Mouse (Mus musculus) forebrain, embryonic 14.5 days (tissue): ENCODE results near the gene Homer2. TPM values are rescaled to one million over a fixed set of nuclear protein-coding genes. Genes with fewer than 3 reads are reported as not detected.

Source experiments
- ATAC-seq: fragments of 200-750 bp; cut with Nextera tagmentation; 2 replicates; pipeline ENCODE4 v1.8.0; 2017; ENCODE audit warnings: mild to moderate bottlenecking, moderate library complexity
- DNase-seq: peaks from one replicate; pipeline ENCODE4 v3.0.0-alpha.2; 2015; ENCODE audit warnings: low spot score
- H3K27ac ChIP-seq: fragments of 300-500 bp; sonication (generic); 2 replicates; pipeline ENCODE4 v1.5.1; 2014; ENCODE audit warnings: low read depth, mild to moderate bottlenecking, control low read depth, low read length, moderate library complexity
- H3K27me3 ChIP-seq: fragments of 300-500 bp; sonication (generic); replicated peaks from 2 replicates; pipeline ENCODE4 v1.6.1; 2014; ENCODE audit warnings: low read length, control low read depth, mixed read lengths; ENCODE audit not compliant: control insufficient read depth, insufficient read depth
- H3K36me3 ChIP-seq: fragments of 300-500 bp; sonication (generic); 2 replicates; pipeline ENCODE4 v1.6.1; 2014; ENCODE audit warnings: low read length, control low read depth; ENCODE audit not compliant: control insufficient read depth, insufficient read depth
- H3K4me1 ChIP-seq: fragments of 300-500 bp; sonication (generic); 2 replicates; pipeline ENCODE4 v1.6.1; 2014; ENCODE audit warnings: antibody characterized with exemption, low read length, control low read depth; ENCODE audit not compliant: control insufficient read depth, insufficient read depth
- H3K4me2 ChIP-seq: fragments of 300-500 bp; sonication (generic); 2 replicates; pipeline ENCODE4 v1.6.1; 2014; ENCODE audit warnings: mild to moderate bottlenecking, control low read depth, low read length
- H3K4me3 ChIP-seq: fragments of 300-500 bp; sonication (generic); 2 replicates; pipeline ENCODE4 v1.5.1; 2014; ENCODE audit warnings: low read depth, low read length, control low read depth
- H3K9ac ChIP-seq: fragments of 300-500 bp; sonication (generic); 2 replicates; pipeline ENCODE4 v1.6.1; 2014; ENCODE audit warnings: mild to moderate bottlenecking, low read length, control low read depth, moderate library complexity
- H3K9me3 ChIP-seq: fragments of 300-500 bp; sonication (generic); replicated peaks from 2 replicates; pipeline ENCODE4 v1.6.1; 2016; ENCODE audit warnings: low read length, control low read depth, mixed read lengths; ENCODE audit not compliant: control insufficient read depth
- WGBS: fragments of 180-500 bp; shearing (Covaris S2); extraction: QIAGEN DNeasy Blood & Tissue Kit; methylation state at CpG from one replicate; pipeline ENCODE4 v1.1.7; 2014; 5-methylcytosine and 5-hydroxymethylcytosine counted together
- polyA plus RNA-seq: library from polyadenylated mRNA; unstranded; fragments of >200 nt; fragmentation: Nextera tagmentation; extraction: Ambion mirVana; gene quantifications from 2 replicates; pipeline ENCODE4 v1.2.1, GENCODE M21; 2014

Homer2 gene
- polyA plus RNA-seq, 1 experiment from 2014 or later, result 16.6 TPM

DNA sequence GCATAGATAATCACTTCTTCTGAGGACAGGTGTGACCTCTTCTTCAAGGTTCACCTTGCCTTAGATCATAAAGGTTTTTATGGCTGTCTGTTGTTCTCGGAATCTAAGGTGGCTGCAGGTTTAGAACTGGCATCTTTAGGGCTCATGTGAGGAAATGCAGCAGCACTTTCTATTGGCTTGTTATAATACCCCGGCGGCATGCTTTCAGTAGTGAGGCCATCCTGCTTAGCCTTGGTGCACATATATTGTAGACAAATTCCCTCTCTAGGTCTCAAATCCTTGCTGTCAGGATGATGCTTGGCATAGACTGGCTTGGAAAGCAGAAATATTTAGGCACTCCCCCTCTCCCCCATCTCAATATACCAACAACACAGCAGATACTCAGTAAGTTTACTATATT lies 137.1 kb downstream of the Homer2 start:
- no peak overlapping the region for H3K4me2 ChIP-seq
- no peak overlapping the region for H3K9ac ChIP-seq
- H3K9me3 ChIP-seq, result no peaks in the 10 kb centered on the region
- WGBS, result 87% methylated on average over 3 of the region's 3 CpGs
- H3K4me1 ChIP-seq, result peaks cover 12% of the 10 kb centered on the region
- H3K36me3 ChIP-seq, result peaks cover 5% of the 10 kb centered on the region; the same call in 1 of the 2 replicates
- no peak for DNase-seq
- no peak overlapping the region for H3K4me3 ChIP-seq
- no peak overlapping the region for H3K27ac ChIP-seq
- ATAC-seq, result no peak
- H3K27me3 ChIP-seq, result no peaks in the 10 kb centered on the region

GRCm38 (mm10) chr7:81569851-81570250 lies 137.5 kb downstream of the Homer2 start:
- no peak for ATAC-seq
- no peak overlapping the region for H3K27ac ChIP-seq
- 0 out of 2 replicates have a peak, but pooled peaks cover 1% of the 10 kb centered on the region for H3K36me3 ChIP-seq
- no peaks in the 10 kb centered on the region for H3K27me3 ChIP-seq
- no peak for DNase-seq
- H3K9me3 ChIP-seq, result no peaks in the 10 kb centered on the region
- 96% methylated on average over 1 of the region's 1 CpGs for WGBS
- no peak overlapping the region for H3K9ac ChIP-seq
- peaks cover 12% of the 10 kb centered on the region for H3K4me1 ChIP-seq
- no peak overlapping the region for H3K4me3 ChIP-seq
- no peak overlapping the region for H3K4me2 ChIP-seq

GRCm38 (mm10) chr7:81567396-81567795 lies 139.9 kb downstream of the Homer2 start:
- Histone ChIP-seq H3K36me3 (no peaks in the 10 kb centered on the region), H3K27me3 (no peaks in the 10 kb centered on the region), H3K4me1 (peaks cover 5% of the 10 kb centered on the region), H3K4me2 (no peak overlapping the region), H3K27ac (no peak overlapping the region), H3K4me3 (no peak overlapping the region), H3K9ac (no peak overlapping the region), H3K9me3 (no peaks in the 10 kb centered on the region)
- ATAC-seq, result no peak
- DNase-seq, result no peak
- 92% methylated on average over 5 of the region's 5 CpGs for WGBS

DNA sequence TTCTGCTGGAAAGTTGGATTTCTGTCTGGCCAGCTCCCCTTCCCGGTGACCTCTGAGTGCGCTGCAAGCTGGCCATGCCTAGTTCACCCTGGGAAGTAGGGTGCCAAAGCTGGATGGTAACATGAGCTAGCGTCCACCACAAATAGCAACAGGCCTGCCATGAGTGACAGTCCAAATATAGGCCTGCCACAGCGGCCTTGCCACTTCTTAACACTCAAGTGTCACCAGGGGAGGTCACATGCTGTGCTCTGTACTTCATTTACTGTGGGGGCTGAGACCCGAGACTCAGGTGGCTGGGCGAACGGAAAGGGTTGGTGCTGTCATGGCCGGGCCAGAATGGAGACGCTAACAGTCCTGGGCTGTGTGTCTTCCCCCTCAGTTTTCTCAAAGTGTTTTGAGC lies 140.4 kb downstream of the Homer2 start, which contains the start of gene Fsd2:
TSS of gene Fsd2 (minus strand) at position 53 of the 400 bp plus-strand sequence.
- no peak for ATAC-seq
- no peak within 1 kb of the TSS for H3K9ac ChIP-seq
- peak within 1 kb of the TSS; percentile 67; the same call in 1 of the 2 replicates for H3K27ac ChIP-seq
- no peak for DNase-seq
- H3K27me3 ChIP-seq, result no peaks in the 10 kb centered on the region
- WGBS, result 80% methylated on average over 9 of the region's 9 CpGs
- no peaks in the 10 kb centered on the region; the same call in 1 of the 2 replicates for H3K4me1 ChIP-seq
- H3K9me3 ChIP-seq, result no peaks in the 10 kb centered on the region
- no peak within 1 kb of the TSS for H3K4me3 ChIP-seq
- H3K36me3 ChIP-seq, result no peaks in the 10 kb centered on the region
- H3K4me2 ChIP-seq, result no peak within 1 kb of the TSS

GRCm38 (mm10) chr7:81566332-81566731 lies 141.0 kb downstream of the Homer2 start:
- Histone ChIP-seq H3K4me3 (no peak overlapping the region), H3K4me2 (no peak overlapping the region), H3K36me3 (no peaks in the 10 kb centered on the region), H3K9ac (no peak overlapping the region), H3K27me3 (no peaks in the 10 kb centered on the region), H3K4me1 (no peaks in the 10 kb centered on the region), H3K9me3 (no peaks in the 10 kb centered on the region), H3K27ac (no peak overlapping the region)
- ATAC-seq, result no peak
- 81% methylated on average over 4 of the region's 4 CpGs for WGBS
- no peak for DNase-seq

DNA sequence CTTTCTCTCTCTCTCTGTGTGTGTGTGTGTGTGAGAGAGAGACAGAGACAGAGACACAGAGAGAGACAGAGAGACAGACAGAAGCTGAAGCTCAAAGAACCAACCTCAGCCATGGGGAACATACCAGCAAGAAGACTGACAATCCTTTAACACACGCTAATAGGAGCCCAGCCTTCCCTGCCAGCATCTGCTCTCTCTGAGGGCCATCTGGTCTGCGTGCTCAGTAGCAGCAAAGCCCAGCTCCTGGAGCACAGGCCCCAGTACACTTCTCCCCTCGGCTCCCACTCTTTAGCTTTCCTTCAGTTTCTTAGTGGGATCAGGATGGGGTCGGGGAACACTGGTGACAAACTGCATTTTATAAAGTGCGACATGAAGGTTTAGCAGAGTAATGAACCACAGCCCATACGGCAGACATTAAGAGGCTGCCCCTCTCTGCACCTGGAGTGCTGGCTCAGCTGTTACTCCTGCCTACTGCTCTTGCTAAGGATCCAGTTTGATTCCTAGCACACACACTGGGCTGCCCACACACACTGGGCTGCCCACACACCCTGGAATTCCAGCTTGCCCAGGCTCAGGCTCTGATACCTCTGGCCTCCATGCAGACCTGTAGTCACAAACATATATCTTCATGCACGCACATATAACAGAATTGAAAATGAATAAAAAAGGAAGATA lies 141.8 kb downstream of the Homer2 start:
- Histone ChIP-seq H3K36me3 (no peaks in the 10 kb centered on the region), H3K4me1 (no peaks in the 10 kb centered on the region), H3K4me2 (no peak overlapping the region), H3K4me3 (no peak overlapping the region), H3K9ac (no peak overlapping the region), H3K9me3 (no peaks in the 10 kb centered on the region), H3K27ac (peak overlapping the region; percentile 67; the same call in 1 of the 2 replicates), H3K27me3 (no peaks in the 10 kb centered on the region)
- peak; percentile 78 for DNase-seq
- WGBS, result 65% methylated on average over 7 of the region's 7 CpGs
- ATAC-seq, result peak; percentile 90

- no peaks in the 10 kb centered on the region for H3K4me1 ChIP-seq
- no peaks in the 10 kb centered on the region for H3K36me3 ChIP-seq
- H3K27me3 ChIP-seq, result no peaks in the 10 kb centered on the region
- ATAC-seq (no peak), DNase-seq (no peak)
- no peak overlapping the region for H3K9ac ChIP-seq
- H3K27ac ChIP-seq, result no peak overlapping the region
- WGBS, result 78% methylated on average over 7 of the region's 7 CpGs
- H3K9me3 ChIP-seq, result no peaks in the 10 kb centered on the region
- no peak overlapping the region for H3K4me3 ChIP-seq
- H3K4me2 ChIP-seq, result no peak overlapping the region
These were observed 142.6 kb downstream of the Homer2 start for GRCm38 (mm10) chr7:81564766-81565165.

GRCm38 (mm10) chr7:81563506-81564015 lies 143.8 kb downstream of the Homer2 start:
- WGBS, result 83% methylated on average over 4 of the region's 4 CpGs
- no peak overlapping the region for H3K9ac ChIP-seq
- DNase-seq (no peak), ATAC-seq (no peak)
- H3K9me3 ChIP-seq, result no peaks in the 10 kb centered on the region
- no peaks in the 10 kb centered on the region for H3K4me1 ChIP-seq
- H3K4me2 ChIP-seq, result no peak overlapping the region
- no peak overlapping the region for H3K4me3 ChIP-seq
- no peak overlapping the region for H3K27ac ChIP-seq
- H3K27me3 ChIP-seq, result no peaks in the 10 kb centered on the region
- no peaks in the 10 kb centered on the region for H3K36me3 ChIP-seq

DNA sequence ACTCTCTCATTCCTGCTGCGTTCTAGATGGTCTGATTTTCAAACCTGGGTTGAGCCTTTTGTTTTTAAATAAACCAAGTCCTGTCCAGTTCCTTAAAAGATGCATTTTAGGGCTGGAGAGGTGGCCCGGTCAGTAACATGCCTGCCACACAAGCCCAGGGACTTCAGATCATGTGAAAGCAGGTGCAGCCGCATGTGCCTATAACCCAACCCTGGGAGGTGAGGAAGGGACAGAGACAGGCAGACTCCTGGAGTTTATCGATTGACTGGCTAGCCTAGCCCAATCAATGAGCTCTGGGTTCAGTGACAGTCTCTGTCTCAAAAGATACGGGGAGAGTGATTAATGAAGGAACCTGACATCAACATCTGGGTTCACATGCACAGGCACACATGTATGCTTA lies 146.1 kb downstream of the Homer2 start:
- H3K9ac ChIP-seq, result no peak overlapping the region
- no peaks in the 10 kb centered on the region for H3K4me1 ChIP-seq
- DNase-seq, result no peak
- H3K27me3 ChIP-seq, result no peaks in the 10 kb centered on the region
- no peak for ATAC-seq
- WGBS, result 79% methylated on average over 5 of the region's 5 CpGs
- H3K36me3 ChIP-seq, result no peaks in the 10 kb centered on the region
- H3K9me3 ChIP-seq, result no peaks in the 10 kb centered on the region
- no peak overlapping the region for H3K27ac ChIP-seq
- no peak overlapping the region for H3K4me3 ChIP-seq
- H3K4me2 ChIP-seq, result no peak overlapping the region
